Mouse (Mus musculus): ENCODE measurements around the gene Palld. TPM values are rescaled to one million over a fixed set of nuclear protein-coding genes. Genes with fewer than 3 reads are reported as not detected.

Palld gene
- total RNA-seq, 2 experiments from 2014 or later: 7.2 to 8.1 TPM

GRCm38 (mm10) chr8:61559979-61560378 is 342.5 kb downstream of the Palld start:
- DNase-seq (ENCODE audit: low spot score in 2 of 2): no peak

- no peak for DNase-seq (ENCODE audit: low spot score in 2 of 2)
These were observed 343.0 kb downstream of the Palld start for GRCm38 (mm10) chr8:61559450-61559849.

- peak in 1 of 2 experiments; percentile 29 for DNase-seq (ENCODE audit: low spot score in 2 of 2)
These were observed 344.2 kb downstream of the Palld start for GRCm38 (mm10) chr8:61558051-61558846.

GRCm38 (mm10) chr8:61557036-61557435 is 345.5 kb downstream of the Palld start:
- no peak for DNase-seq (ENCODE audit: low spot score in 2 of 2)

GRCm38 (mm10) chr8:61556219-61556618 is 346.3 kb downstream of the Palld start:
- no peak for DNase-seq (ENCODE audit: low spot score in 2 of 2)

GRCm38 (mm10) chr8:61555343-61555742 is 347.1 kb downstream of the Palld start:
- no peak for DNase-seq (ENCODE audit: low spot score in 2 of 2)

GRCm38 (mm10) chr8:61552755-61553402 is 349.6 kb downstream of the Palld start:
- no peak for DNase-seq (ENCODE audit: low spot score in 2 of 2)

GRCm38 (mm10) chr8:61552221-61552620 is 350.3 kb downstream of the Palld start:
- DNase-seq (ENCODE audit: low spot score in 2 of 2): no peak

- no peak for DNase-seq (ENCODE audit: low spot score in 2 of 2)
These were observed 352.3 kb downstream of the Palld start for GRCm38 (mm10) chr8:61550006-61550748.

GRCm38 (mm10) chr8:61549585-61549984 is 352.9 kb downstream of the Palld start:
- DNase-seq (ENCODE audit: low spot score in 2 of 2): no peak

- DNase-seq (ENCODE audit: low spot score in 2 of 2): peak; percentile 83 to 88
These were observed 362.5 kb downstream of the Palld start for GRCm38 (mm10) chr8:61539828-61540500.

GRCm38 (mm10) chr8:61537471-61537870 is 365.0 kb downstream of the Palld start:
- DNase-seq (ENCODE audit: low spot score in 2 of 2): no peak

- no peak for DNase-seq (ENCODE audit: low spot score in 2 of 2)
These were observed 367.0 kb downstream of the Palld start for GRCm38 (mm10) chr8:61535472-61535871.

- no peak for DNase-seq (ENCODE audit: low spot score in 2 of 2)
These were observed 369.0 kb downstream of the Palld start for GRCm38 (mm10) chr8:61533356-61533926.

GRCm38 (mm10) chr8:61532831-61533230 is 369.7 kb downstream of the Palld start:
- DNase-seq (ENCODE audit: low spot score in 2 of 2): no peak

- no peak for DNase-seq (ENCODE audit: low spot score in 2 of 2)
These were observed 370.3 kb downstream of the Palld start for GRCm38 (mm10) chr8:61531944-61532795.

- DNase-seq (ENCODE audit: low spot score in 2 of 2): no peak
These were observed 373.8 kb downstream of the Palld start for GRCm38 (mm10) chr8:61528642-61529041.

GRCm38 (mm10) chr8:61528197-61528596 is 374.3 kb downstream of the Palld start:
- no peak for DNase-seq (ENCODE audit: low spot score in 2 of 2)

GRCm38 (mm10) chr8:61527037-61527436 is 375.5 kb downstream of the Palld start:
- DNase-seq (ENCODE audit: low spot score in 2 of 2): no peak

GRCm38 (mm10) chr8:61522132-61522531 is 380.4 kb downstream of the Palld start:
- peak; percentile 46 to 59 for DNase-seq (ENCODE audit: low spot score in 2 of 2)

Data from layer of hippocampus, postnatal 14 days (tissue).